Mouse (Mus musculus): Measurements from ENCODE around the gene Slc29a3. TPM values are rescaled to one million over a fixed set of nuclear protein-coding genes. Genes with fewer than 3 reads are reported as not detected.

Gene Slc29a3
- polyA plus RNA-seq (2017; shearing (Covaris generic)): 10 to 100 TPM; 10.6 to 18.7 (median 14.6) TPM

DNA sequence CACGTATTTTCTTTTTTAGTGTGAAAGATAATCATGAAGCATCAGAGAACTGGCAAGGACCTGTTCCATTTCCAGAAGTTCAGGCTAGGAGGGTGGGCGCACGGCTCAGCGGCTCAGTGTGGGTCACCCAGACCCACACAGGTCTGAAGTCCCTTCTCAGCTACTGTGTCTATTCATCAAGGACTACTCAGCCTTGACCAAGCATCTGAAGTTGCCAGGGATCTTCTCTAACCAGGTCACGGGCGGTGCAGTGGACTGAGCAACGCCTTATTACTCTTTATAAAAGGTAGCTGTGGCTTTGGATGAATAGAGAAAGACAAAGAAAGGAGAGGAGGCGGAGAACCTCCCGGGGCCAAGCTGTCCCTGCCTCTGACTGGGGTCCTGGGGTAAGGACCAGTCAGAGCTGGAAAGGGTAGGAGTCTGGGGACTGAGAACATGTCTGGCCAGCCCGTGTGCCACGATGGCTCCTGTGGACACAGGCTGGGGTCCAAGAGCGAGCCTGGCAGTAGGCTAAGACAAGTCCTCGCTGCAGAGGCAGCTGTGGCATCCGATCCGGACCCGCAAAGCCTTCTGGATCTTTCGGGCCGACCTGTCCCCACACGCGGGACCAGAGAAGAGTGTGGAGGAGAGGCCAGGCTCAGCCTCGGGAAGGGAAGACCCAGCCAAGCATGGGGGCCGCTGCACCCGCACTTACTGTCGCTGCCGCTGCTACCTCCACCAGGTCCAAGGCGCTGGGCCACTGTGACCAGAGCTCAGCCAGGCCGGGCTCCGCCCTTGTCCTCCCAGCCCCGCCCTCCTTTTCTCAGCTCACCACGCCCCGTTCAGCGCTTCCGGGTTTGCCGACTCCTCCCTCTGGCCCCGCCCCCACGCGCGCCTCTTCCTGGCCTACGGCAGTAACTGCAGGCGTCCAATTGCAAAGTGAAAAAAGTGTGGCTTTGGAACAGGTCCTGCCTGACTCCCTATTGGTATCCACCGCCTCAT is at the start of gene Slc29a3:
Gene Slc29a3, minus strand, starts transcription at position 755 of the 981 bp plus-strand sequence.
- peak; percentile 96 for ATAC-seq

DNA sequence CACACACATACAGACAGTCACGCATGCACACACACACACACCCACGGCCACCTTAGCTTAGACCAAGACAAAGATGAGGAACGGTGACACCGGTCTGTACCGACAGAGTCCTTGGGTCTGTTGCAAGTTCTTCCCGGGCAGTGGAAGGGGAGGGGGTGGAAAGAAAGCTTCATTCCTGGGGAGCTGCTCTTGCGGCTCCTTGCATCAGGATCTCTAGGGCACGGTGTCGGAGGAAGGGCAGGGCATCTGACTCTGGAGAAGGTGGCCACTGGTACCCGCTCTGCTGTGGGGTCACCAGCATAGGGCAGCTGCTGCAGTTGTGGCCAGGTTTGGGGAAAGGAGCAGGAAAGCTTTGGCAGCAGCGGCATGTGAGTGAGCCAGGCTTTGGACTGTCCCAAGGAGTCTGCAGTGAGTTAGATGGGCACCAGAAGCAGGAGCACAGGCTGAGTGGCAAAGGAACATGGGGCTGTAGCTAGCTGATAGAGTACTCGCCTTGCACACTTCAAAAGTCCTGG is 49.4 kb upstream of the Slc29a3 start:
- no peak for ATAC-seq

- ATAC-seq: no peak
Measured at GRCm38 (mm10) chr10:60801168-60801897, 48.7 kb upstream of the Slc29a3 start.

DNA sequence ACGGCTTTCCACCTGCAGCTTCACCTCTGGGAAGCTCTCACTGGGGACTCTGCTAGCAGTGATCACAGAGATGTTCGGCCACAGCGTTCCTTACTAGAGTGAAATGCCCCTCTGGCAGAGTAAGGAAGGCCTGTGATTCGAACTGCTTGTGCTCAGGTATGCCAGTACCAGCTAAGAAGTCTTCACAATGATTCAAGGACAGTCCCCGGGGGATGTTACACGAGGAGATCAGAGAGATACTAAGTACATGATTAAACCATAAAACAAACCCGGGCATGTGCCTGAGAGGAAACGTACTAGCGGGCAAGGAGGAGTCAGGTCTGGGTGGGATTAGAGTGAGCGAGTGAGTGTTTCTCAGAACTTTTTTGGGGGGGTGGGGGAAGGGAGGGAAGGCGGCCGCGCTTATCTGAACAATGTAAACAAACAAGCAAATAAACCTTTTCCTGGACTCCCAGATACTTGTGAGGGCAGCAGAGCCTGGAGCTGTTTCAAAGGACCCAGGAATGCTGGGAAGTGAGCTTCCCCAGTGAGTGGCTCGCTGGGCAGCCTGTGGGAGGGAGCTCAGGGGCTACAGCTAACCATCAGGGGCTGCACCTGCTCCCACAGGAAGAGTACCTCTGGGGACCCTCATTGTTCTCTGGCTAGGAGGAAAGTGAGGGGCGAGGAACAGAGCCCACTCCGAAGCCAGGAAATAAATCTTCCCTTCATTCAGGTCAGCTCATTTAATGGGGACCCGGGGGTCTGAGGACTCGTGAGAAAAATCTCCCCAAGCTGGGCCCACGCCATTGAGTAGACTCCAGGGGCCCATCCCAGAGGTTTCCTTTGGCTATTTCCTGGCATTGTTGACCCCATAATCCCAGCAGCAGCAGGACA is 47.9 kb upstream of the Slc29a3 start:
- no peak for ATAC-seq

DNA sequence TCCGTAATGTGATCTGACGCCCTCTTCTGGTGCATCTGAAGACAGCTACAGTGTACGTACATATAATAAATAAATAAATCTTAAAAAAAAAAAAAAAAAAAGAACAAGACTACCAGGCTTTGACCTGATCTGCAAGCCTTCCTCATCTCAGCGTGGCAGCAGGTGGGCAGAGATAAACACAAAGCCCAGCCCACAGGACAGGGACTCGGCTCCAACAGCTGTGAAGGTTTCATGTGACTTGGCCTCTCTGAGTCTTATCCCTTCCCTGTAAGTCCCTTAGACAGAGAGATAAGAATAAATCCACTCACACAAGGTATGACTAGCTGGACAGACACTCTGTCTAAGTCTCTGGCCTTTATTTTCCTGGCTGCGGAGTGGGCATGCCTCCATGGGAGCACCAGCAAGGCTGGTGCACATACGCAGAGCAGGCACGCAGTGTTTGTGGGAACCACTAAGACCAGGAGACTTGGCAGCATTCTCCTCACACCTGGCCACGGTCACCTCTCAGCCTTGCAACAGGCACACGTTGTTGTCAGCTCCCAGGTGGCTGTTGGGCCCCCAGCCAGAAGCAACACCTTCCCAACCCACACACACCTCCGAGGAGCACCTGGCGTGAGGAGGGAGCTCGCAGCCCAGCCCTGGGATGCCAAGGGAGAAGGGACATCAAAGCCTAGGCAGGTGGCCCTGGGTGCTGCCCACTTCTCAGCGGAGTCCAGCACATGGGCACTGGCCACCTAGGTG is 45.3 kb upstream of the Slc29a3 start:
- no peak for ATAC-seq

DNA sequence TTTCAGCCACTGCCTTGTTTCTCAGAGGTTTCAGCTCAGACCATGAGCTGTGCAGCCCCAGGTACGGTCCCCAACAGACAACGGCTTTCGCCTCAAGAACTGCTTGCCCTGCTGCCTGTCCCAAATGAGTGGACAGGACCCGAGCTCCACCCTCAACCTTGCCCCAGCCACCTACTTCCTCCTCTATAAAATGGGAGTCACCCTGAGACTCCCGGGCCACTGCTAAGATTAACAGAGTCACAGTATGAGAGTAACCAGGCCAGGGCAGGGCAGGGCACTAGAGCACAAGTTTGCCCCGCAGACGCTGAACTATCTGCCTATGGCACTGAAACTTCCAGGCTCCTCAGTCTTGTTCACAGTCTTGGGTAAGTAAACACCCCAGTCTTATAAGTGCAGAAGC is 43.9 kb upstream of the Slc29a3 start:
- ATAC-seq: no peak

GRCm38 (mm10) chr10:60796028-60796427 is 43.4 kb upstream of the Slc29a3 start:
- ATAC-seq: no peak

DNA sequence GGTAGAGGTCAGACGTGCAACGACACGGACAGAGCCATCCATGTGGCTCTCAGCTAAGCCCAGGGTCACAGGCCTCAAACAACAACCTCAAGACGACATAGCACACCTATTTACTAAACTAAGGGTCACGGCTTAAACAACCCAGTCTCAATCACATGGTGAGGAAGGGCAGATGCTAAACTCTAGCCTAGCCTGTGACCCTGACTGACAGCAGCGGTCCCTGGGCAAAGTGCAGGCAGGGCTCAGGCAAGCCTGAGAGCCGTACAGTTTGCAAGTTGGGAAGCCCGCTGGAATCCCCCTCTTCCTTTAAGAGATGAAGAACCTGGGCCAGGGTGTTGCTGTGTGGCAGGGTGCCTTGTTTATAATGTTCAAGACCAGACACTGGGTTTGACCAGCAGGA is 42.2 kb upstream of the Slc29a3 start:
- ATAC-seq: no peak

- no peak for ATAC-seq
Measured at GRCm38 (mm10) chr10:60794374-60794773, 41.8 kb upstream of the Slc29a3 start.

- no peak for ATAC-seq
Measured at GRCm38 (mm10) chr10:60792841-60793240, 40.2 kb upstream of the Slc29a3 start.

GRCm38 (mm10) chr10:60792365-60792764 is 39.8 kb upstream of the Slc29a3 start:
- no peak for ATAC-seq

- no peak for ATAC-seq
Measured at GRCm38 (mm10) chr10:60790912-60791311, 38.3 kb upstream of the Slc29a3 start.

- ATAC-seq: no peak
Measured at GRCm38 (mm10) chr10:60787303-60788074, 34.9 kb upstream of the Slc29a3 start.

- no peak for ATAC-seq
Measured at GRCm38 (mm10) chr10:60783608-60784007, 31.0 kb upstream of the Slc29a3 start.

- peak; percentile 64 for ATAC-seq
Measured at GRCm38 (mm10) chr10:60779628-60780027, 27.0 kb upstream of the Slc29a3 start.

DNA sequence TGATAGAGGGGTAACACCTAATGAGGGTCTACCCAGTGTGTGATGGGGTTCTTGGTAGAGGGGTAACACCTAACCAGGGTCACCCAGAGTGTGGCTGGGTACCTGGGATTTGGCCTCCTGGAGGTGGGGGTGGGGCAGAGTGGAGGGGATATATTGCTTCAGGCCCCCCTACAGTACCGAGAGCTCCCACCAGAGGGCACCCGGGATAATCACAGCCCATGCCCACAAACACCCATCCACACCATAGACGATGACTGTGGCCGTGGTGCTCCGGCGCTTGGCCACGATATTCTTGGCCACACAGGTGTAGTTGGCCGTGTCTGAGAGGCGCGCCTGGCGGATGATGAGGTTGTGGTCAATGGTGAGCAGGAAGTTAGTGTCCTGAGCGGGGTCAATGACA is 25.9 kb upstream of the Slc29a3 start:
- no peak for ATAC-seq

DNA sequence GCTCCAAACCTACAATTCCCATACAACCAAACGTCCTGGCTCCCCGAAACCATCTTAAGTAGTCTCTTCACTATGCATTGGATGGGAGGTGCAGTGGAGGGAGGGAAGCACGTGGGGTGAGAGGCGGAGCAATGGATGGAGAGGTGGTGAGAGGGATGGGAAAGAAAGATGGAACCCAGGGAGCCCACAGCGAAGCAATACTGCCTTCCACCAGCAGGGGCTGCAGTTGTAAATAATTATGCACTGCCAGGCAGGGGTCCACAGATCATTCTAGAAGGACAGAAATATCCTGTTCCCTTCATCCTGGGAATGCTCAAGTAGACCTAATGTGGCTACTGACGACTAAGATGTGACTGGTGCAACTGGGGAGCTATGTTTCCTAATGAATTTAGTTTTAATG is 22.9 kb upstream of the Slc29a3 start:
- ATAC-seq: no peak

- ATAC-seq: no peak
Measured at GRCm38 (mm10) chr10:60774616-60775015, 22.0 kb upstream of the Slc29a3 start.

GRCm38 (mm10) chr10:60770855-60771254 is 18.3 kb upstream of the Slc29a3 start:
- ATAC-seq: no peak

DNA sequence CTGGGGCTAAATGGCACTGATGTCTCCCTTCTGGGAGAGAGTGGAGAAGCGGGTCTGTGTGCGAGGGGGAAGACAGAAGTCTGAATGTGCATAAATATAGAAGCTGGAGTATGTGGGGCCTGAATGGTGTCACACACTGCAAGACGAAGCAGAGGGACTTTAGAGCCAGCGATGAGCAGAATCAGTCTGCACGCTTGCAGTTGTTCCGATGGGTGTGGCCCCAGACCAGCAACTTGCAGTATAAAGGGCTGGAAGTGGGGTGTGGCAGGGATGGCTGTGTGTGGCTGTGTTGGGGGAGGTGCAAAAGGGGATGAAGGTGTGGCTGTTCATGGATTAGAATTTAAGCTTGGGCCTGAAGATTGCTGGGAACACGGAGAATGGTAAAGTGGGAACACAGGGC is 16.0 kb upstream of the Slc29a3 start:
- ATAC-seq: no peak

DNA sequence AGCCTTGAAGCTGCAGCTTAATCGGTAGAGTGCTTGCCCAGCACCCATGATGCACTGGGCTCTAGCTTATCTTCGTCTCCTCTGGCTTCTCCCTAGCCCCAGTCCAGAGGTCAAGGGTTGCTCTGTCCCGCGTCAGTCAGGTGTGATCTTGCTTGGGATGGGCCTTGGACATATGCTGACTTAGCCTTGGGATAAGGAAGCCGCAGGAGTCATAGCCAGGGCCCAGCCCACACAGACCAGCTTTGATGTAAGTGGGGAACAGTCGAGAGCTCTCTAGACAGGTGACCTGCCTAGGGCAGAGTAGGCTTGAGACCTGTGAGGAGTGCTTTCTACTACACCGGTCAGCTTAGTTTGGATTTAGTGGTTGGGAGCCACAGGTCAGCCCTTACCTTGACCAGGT is 14.8 kb upstream of the Slc29a3 start:
- no peak for ATAC-seq

All from inflammation-experienced regulatory T-cells, adult 6 months (primary cell).